Mouse (Mus musculus) forebrain, embryonic 14.5 days (tissue): ENCODE results near the gene Apoc1. TPM values are rescaled to one million over a fixed set of nuclear protein-coding genes. Genes with fewer than 3 reads are reported as not detected.

ENCODE experiments used
- ATAC-seq: fragments of 200-750 bp; cut with Nextera tagmentation; 2 replicates; pipeline ENCODE4 v1.8.0; 2017; ENCODE audit warnings: mild to moderate bottlenecking, moderate library complexity
- DNase-seq: peaks from one replicate; pipeline ENCODE4 v3.0.0-alpha.2; 2015; ENCODE audit warnings: low spot score
- H3K27ac ChIP-seq: fragments of 300-500 bp; sonication (generic); 2 replicates; pipeline ENCODE4 v1.5.1; 2014; ENCODE audit warnings: low read depth, mild to moderate bottlenecking, control low read depth, low read length, moderate library complexity
- H3K27me3 ChIP-seq: fragments of 300-500 bp; sonication (generic); replicated peaks from 2 replicates; pipeline ENCODE4 v1.6.1; 2014; ENCODE audit warnings: low read length, control low read depth, mixed read lengths; ENCODE audit not compliant: control insufficient read depth, insufficient read depth
- H3K36me3 ChIP-seq: fragments of 300-500 bp; sonication (generic); 2 replicates; pipeline ENCODE4 v1.6.1; 2014; ENCODE audit warnings: low read length, control low read depth; ENCODE audit not compliant: control insufficient read depth, insufficient read depth
- H3K4me1 ChIP-seq: fragments of 300-500 bp; sonication (generic); 2 replicates; pipeline ENCODE4 v1.6.1; 2014; ENCODE audit warnings: antibody characterized with exemption, low read length, control low read depth; ENCODE audit not compliant: control insufficient read depth, insufficient read depth
- H3K4me2 ChIP-seq: fragments of 300-500 bp; sonication (generic); 2 replicates; pipeline ENCODE4 v1.6.1; 2014; ENCODE audit warnings: mild to moderate bottlenecking, control low read depth, low read length
- H3K4me3 ChIP-seq: fragments of 300-500 bp; sonication (generic); 2 replicates; pipeline ENCODE4 v1.5.1; 2014; ENCODE audit warnings: low read depth, low read length, control low read depth
- H3K9ac ChIP-seq: fragments of 300-500 bp; sonication (generic); 2 replicates; pipeline ENCODE4 v1.6.1; 2014; ENCODE audit warnings: mild to moderate bottlenecking, low read length, control low read depth, moderate library complexity
- H3K9me3 ChIP-seq: fragments of 300-500 bp; sonication (generic); replicated peaks from 2 replicates; pipeline ENCODE4 v1.6.1; 2016; ENCODE audit warnings: low read length, control low read depth, mixed read lengths; ENCODE audit not compliant: control insufficient read depth
- WGBS: fragments of 180-500 bp; shearing (Covaris S2); extraction: QIAGEN DNeasy Blood & Tissue Kit; methylation state at CpG from one replicate; pipeline ENCODE4 v1.1.7; 2014; 5-methylcytosine and 5-hydroxymethylcytosine counted together
- polyA plus RNA-seq: library from polyadenylated mRNA; unstranded; fragments of >200 nt; fragmentation: Nextera tagmentation; extraction: Ambion mirVana; gene quantifications from 2 replicates; pipeline ENCODE4 v1.2.1, GENCODE M21; 2014

Apoc1 gene
- polyA plus RNA-seq, 1 experiment from 2014 or later: 1.4 TPM

GRCm38 (mm10) chr7:19671511-19671910 lies 20.9 kb downstream of the Apoc1 start:
- H3K9ac ChIP-seq: no peak overlapping the region
- H3K27ac ChIP-seq: no peak overlapping the region
- H3K4me2 ChIP-seq: no peak overlapping the region
- DNase-seq (no peak), ATAC-seq (no peak)
- H3K27me3 ChIP-seq: no peaks in the 10 kb centered on the region
- H3K4me1 ChIP-seq: no peaks in the 10 kb centered on the region
- H3K4me3 ChIP-seq: no peak overlapping the region
- 69% methylated on average over 10 of the region's 10 CpGs for WGBS
- H3K9me3 ChIP-seq: no peaks in the 10 kb centered on the region
- no peaks in the 10 kb centered on the region for H3K36me3 ChIP-seq

- Histone ChIP-seq H3K9ac (no peak overlapping the region), H3K4me2 (no peak overlapping the region), H3K27ac (0 out of 2 replicates have a peak overlapping the region, but pooled peaks have one; percentile 35), H3K4me1 (peaks cover 4% of the 10 kb centered on the region), H3K9me3 (no peaks in the 10 kb centered on the region), H3K27me3 (no peaks in the 10 kb centered on the region), H3K4me3 (no peak overlapping the region), H3K36me3 (no peaks in the 10 kb centered on the region)
- 8% methylated on average over 10 of the region's 10 CpGs for WGBS
- ATAC-seq (peak; percentile 70), DNase-seq (peak; percentile 96)
Observed at GRCm38 (mm10) chr7:19668947-19669721, 23.3 kb downstream of the Apoc1 start.

- WGBS: 75% methylated on average over 2 of the region's 2 CpGs
- no peak for ATAC-seq
Observed at GRCm38 (mm10) chr7:19667434-19667833, 25.0 kb downstream of the Apoc1 start.

GRCm38 (mm10) chr7:19666750-19667149 lies 25.7 kb downstream of the Apoc1 start:
- no peak overlapping the region for H3K4me2 ChIP-seq
- no peak overlapping the region for H3K4me3 ChIP-seq
- H3K4me1 ChIP-seq: peaks cover 12% of the 10 kb centered on the region
- no peaks in the 10 kb centered on the region for H3K9me3 ChIP-seq
- DNase-seq: no peak
- no peak overlapping the region for H3K9ac ChIP-seq
- H3K36me3 ChIP-seq: 0 out of 2 replicates have a peak, but pooled peaks cover 8% of the 10 kb centered on the region
- no peaks in the 10 kb centered on the region for H3K27me3 ChIP-seq
- no peak for ATAC-seq
- no peak overlapping the region for H3K27ac ChIP-seq
- WGBS: 70% methylated on average over 3 of the region's 3 CpGs

More at GRCm38 (mm10) chr7:19667434-19667833, 25.0 kb downstream of the Apoc1 start:
- H3K27me3 ChIP-seq: no peaks in the 10 kb centered on the region
- 0 out of 2 replicates have a peak, but pooled peaks cover 3% of the 10 kb centered on the region for H3K36me3 ChIP-seq
- no peak for DNase-seq
- no peaks in the 10 kb centered on the region for H3K9me3 ChIP-seq
- H3K4me2 ChIP-seq: no peak overlapping the region
- H3K27ac ChIP-seq: no peak overlapping the region
- H3K4me3 ChIP-seq: no peak overlapping the region
- H3K4me1 ChIP-seq: peaks cover 12% of the 10 kb centered on the region
- H3K9ac ChIP-seq: no peak overlapping the region

- Histone ChIP-seq H3K9ac (peak within 1 kb of the TSS; percentile 98), H3K27ac (peak within 1 kb of the TSS; percentile 84), H3K9me3 (no peaks in the 10 kb centered on the region), H3K4me2 (peak within 1 kb of the TSS; percentile 92), H3K27me3 (no peaks in the 10 kb centered on the region), H3K4me3 (peak within 1 kb of the TSS; percentile 100), H3K36me3 (peaks cover 15% of the 10 kb centered on the region), H3K4me1 (peaks cover 12% of the 10 kb centered on the region)
- WGBS: under 1% methylated on average over 62 of the region's 63 CpGs
- DNase-seq: peak; percentile 99
- peak; percentile 90 for ATAC-seq
Observed at GRCm38 (mm10) chr7:19664955-19665841, 27.3 kb downstream of the Apoc1 start, which contains the start of gene Clptm1. Clptm1 (minus strand) TSS chr7:19665033.

- peak overlapping the region; percentile 100 for H3K4me3 ChIP-seq
- no peaks in the 10 kb centered on the region for H3K9me3 ChIP-seq
- under 1% methylated on average over 37 of the region's 37 CpGs for WGBS
- ATAC-seq: peak; percentile 52; the same call in 1 of the 2 replicates
- no peaks in the 10 kb centered on the region for H3K27me3 ChIP-seq
- H3K4me2 ChIP-seq: peak overlapping the region; percentile 92
- H3K27ac ChIP-seq: peak overlapping the region; percentile 58; the same call in 1 of the 2 replicates
- H3K36me3 ChIP-seq: peaks cover 22% of the 10 kb centered on the region
- H3K9ac ChIP-seq: peak overlapping the region; percentile 98
- no peak for DNase-seq
- H3K4me1 ChIP-seq: peaks cover 12% of the 10 kb centered on the region
Observed at GRCm38 (mm10) chr7:19664455-19664954, 28.0 kb downstream of the Apoc1 start.

GRCm38 (mm10) chr7:19663940-19664339 lies 28.5 kb downstream of the Apoc1 start:
- ATAC-seq (no peak), DNase-seq (no peak)
- Histone ChIP-seq H3K27me3 (no peaks in the 10 kb centered on the region), H3K4me2 (peak overlapping the region; percentile 92), H3K27ac (no peak overlapping the region), H3K9ac (peak overlapping the region; percentile 98), H3K36me3 (peaks cover 23% of the 10 kb centered on the region), H3K4me3 (peak overlapping the region; percentile 100), H3K9me3 (no peaks in the 10 kb centered on the region), H3K4me1 (peaks cover 12% of the 10 kb centered on the region)
- WGBS: 25% methylated on average over 8 of the region's 8 CpGs

GRCm38 (mm10) chr7:19652614-19653013 lies 39.8 kb downstream of the Apoc1 start:
- Histone ChIP-seq H3K9me3 (no peaks in the 10 kb centered on the region), H3K27ac (no peak overlapping the region), H3K4me2 (no peak overlapping the region), H3K36me3 (peaks cover 73% of the 10 kb centered on the region), H3K4me3 (no peak overlapping the region), H3K27me3 (no peaks in the 10 kb centered on the region), H3K4me1 (no peaks in the 10 kb centered on the region), H3K9ac (no peak overlapping the region)
- 100% methylated on average over 2 of the region's 2 CpGs for WGBS
- ATAC-seq (no peak), DNase-seq (no peak)
